Mouse (Mus musculus) neural tube, embryonic 15.5 days (tissue): Measurements from ENCODE around the gene Vkorc1l1. TPM values are rescaled to one million over a fixed set of nuclear protein-coding genes. Genes with fewer than 3 reads are reported as not detected.
"Not testable (repeated sequence)": the region's sequence is repeated elsewhere in the genome, so short reads cannot be mapped to it uniquely, and the experiment has no call there.

Source experiments
- ATAC-seq: fragments of 200-750 bp; cut with Nextera tagmentation; 2 replicates; pipeline ENCODE4 v1.8.0; 2017; ENCODE audit warnings: mild to moderate bottlenecking, moderate TSS enrichment, moderate library complexity; ENCODE audit not compliant: low FRiP score
- H3K27ac ChIP-seq: fragments of 300-500 bp; sonication (generic); replicated peaks from 2 replicates; pipeline ENCODE4 v1.5.1; 2015; ENCODE audit warnings: mild to moderate bottlenecking, inconsistent platforms
- H3K27me3 ChIP-seq: fragments of 300-500 bp; sonication (generic); replicated peaks from 2 replicates; pipeline ENCODE4 v1.6.1; 2015; ENCODE audit warnings: inconsistent platforms
- H3K36me3 ChIP-seq: fragments of 300-500 bp; sonication (generic); 2 replicates; pipeline ENCODE4 v1.6.1; 2015; ENCODE audit warnings: inconsistent platforms
- H3K4me1 ChIP-seq: fragments of 300-500 bp; sonication (generic); 2 replicates; pipeline ENCODE4 v1.6.1; 2015; ENCODE audit warnings: inconsistent platforms
- H3K4me2 ChIP-seq: fragments of 300-500 bp; sonication (generic); 2 replicates; pipeline ENCODE4 v1.6.1; 2015; ENCODE audit warnings: inconsistent platforms, mild to moderate bottlenecking, moderate library complexity
- H3K4me3 ChIP-seq: fragments of 300-500 bp; sonication (generic); replicated peaks from 2 replicates; pipeline ENCODE4 v1.5.1; 2015; ENCODE audit warnings: mild to moderate bottlenecking, inconsistent platforms
- H3K9ac ChIP-seq: fragments of 300-500 bp; sonication (generic); replicated peaks from 2 replicates; pipeline ENCODE4 v1.6.1; 2015; ENCODE audit warnings: mild to moderate bottlenecking, inconsistent platforms
- H3K9me3 ChIP-seq: fragments of 300-500 bp; sonication (generic); replicated peaks from 2 replicates; pipeline ENCODE4 v1.6.1; 2016; ENCODE audit warnings: inconsistent platforms
- WGBS: fragments of 180-500 bp; shearing (Covaris S2); methylation state at CpG from one replicate; pipeline ENCODE4 v1.1.7; 2015; ENCODE audit warnings: mixed read lengths; 5-methylcytosine and 5-hydroxymethylcytosine counted together
- polyA plus RNA-seq: library from polyadenylated mRNA; unstranded; fragments of >200 nt; fragmentation: Nextera tagmentation; extraction: Ambion mirVana; gene quantifications from 2 replicates; pipeline ENCODE4 v1.2.1, GENCODE M21; 2015

The Vkorc1l1 gene
- polyA plus RNA-seq, 1 experiment from 2014 or later = 30.5 TPM

- H3K9ac ChIP-seq = no peak overlapping the region
- H3K36me3 ChIP-seq = no peaks in the 10 kb centered on the region
- H3K27me3 ChIP-seq = no peaks in the 10 kb centered on the region
- no peak overlapping the region for H3K4me2 ChIP-seq
- no peaks in the 10 kb centered on the region for H3K4me1 ChIP-seq
- WGBS = 70% methylated on average over 8 of the region's 8 CpGs
- no peak overlapping the region for H3K4me3 ChIP-seq
- H3K27ac ChIP-seq = no peak overlapping the region
- ATAC-seq = no peak
- H3K9me3 ChIP-seq = no peaks in the 10 kb centered on the region
These were observed 22.4 kb upstream of the Vkorc1l1 start for GRCm38 (mm10) chr5:129919320-129919719.

DNA sequence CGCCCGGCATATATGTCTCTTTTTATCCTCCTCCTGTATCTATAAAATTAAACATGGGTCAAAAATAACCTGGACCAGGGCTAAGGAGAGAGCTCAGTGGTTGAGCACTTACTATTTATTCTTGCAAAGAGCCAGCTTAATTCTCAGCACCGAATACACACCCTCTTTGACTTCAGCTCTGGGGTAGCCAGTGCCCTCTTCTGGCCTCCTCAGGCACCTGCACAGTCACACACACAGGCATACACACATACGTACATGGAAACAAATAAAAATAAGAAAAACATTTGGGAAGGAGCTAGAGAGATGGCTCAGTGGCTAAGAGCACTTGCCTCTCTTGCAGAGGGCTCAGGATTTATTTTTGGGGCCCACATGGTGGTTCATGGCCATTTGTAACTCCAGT is 19.8 kb upstream of the Vkorc1l1 start:
- no peak overlapping the region for H3K4me3 ChIP-seq
- H3K4me1 ChIP-seq = no peaks in the 10 kb centered on the region
- no peak for ATAC-seq
- H3K9me3 ChIP-seq = no peaks in the 10 kb centered on the region
- no peak overlapping the region for H3K4me2 ChIP-seq
- H3K9ac ChIP-seq = no peak overlapping the region
- 96% methylated on average over 4 of the region's 4 CpGs for WGBS
- H3K36me3 ChIP-seq = no peaks in the 10 kb centered on the region
- H3K27ac ChIP-seq = no peak overlapping the region
- no peaks in the 10 kb centered on the region for H3K27me3 ChIP-seq

- Histone ChIP-seq H3K4me2 (no peak overlapping the region), H3K9ac (no peak overlapping the region), H3K4me3 (no peak overlapping the region), H3K4me1 (no peaks in the 10 kb centered on the region), H3K36me3 (no peaks in the 10 kb centered on the region), H3K9me3 (no peaks in the 10 kb centered on the region), H3K27me3 (no peaks in the 10 kb centered on the region), H3K27ac (no peak overlapping the region)
- no peak for ATAC-seq
- WGBS = 91% methylated on average over 8 of the region's 8 CpGs
These were observed 16.8 kb upstream of the Vkorc1l1 start for GRCm38 (mm10) chr5:129924820-129925452.

DNA sequence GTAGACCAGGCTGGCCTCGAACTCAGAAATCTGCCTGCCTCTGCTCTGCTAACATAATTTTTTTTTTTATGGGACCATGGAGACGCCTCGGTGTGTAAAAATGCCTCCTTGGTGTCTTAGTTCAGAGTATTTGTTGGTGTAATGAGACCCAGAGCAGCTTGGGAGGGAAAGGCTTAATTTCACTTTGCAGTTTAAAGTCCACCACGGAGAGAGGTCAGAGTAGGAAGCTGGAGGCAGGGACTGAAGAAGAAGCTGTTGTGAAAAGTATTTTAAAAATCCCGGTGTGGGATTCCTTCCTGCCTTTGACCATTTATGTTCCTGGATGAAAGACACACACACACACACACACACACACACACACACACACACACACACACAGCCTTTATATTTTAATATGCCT is 15.8 kb upstream of the Vkorc1l1 start:
- no peak for ATAC-seq
- H3K9ac ChIP-seq = no peak overlapping the region
- no peaks in the 10 kb centered on the region for H3K9me3 ChIP-seq
- no peak overlapping the region for H3K4me2 ChIP-seq
- no peaks in the 10 kb centered on the region for H3K27me3 ChIP-seq
- H3K4me1 ChIP-seq = no peaks in the 10 kb centered on the region
- H3K4me3 ChIP-seq = no peak overlapping the region
- 86% methylated on average over 5 of the region's 5 CpGs for WGBS
- no peak overlapping the region for H3K27ac ChIP-seq
- H3K36me3 ChIP-seq = no peaks in the 10 kb centered on the region

DNA sequence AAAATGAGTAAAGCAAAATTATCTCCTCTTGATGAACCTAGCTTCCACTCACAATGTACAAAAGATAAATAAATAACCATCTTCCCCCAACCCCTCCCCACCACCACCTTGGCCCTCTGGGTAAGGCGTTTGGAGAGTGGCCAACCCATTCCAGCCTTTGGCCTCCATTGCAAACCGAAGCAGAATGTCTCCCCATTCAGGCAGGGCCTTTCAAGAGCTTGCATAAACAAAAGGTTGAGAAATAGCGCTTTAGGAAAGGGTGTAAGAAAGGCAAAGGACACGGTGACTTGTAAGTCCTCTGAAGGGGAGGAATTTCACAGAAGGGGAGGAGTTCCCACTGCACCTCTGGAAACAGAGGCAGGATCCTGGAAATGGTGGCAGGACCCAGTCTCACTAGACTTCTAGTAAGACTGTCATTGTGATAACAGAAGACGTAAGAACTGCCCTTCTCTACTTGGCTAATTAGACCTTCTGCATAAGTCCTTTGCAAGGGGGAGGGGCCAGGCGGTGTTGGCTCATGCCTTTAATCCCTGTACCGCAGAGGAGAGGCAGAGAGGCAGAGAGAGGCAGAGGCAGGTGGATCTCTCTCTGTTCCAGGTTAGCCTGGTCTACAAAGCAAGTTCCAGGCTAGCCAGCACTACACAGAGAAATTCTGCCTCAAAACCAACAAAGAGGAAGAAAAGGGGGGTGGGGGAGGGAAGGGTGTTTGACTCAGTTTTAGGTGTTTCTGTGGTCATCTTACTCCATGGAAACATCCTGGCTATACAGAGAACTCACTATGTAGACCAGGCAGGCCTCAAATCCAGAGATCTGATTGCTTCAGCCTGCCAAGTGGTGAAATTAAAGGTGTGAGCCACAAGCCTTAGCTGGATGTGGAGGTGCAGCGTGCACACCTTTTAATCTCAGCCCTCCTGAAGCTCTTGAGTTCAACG is 11.6 kb upstream of the Vkorc1l1 start:
- ATAC-seq = no peak
- no peak overlapping the region for H3K9ac ChIP-seq
- H3K36me3 ChIP-seq = no peaks in the 10 kb centered on the region
- H3K4me1 ChIP-seq = no peaks in the 10 kb centered on the region
- no peak overlapping the region for H3K4me2 ChIP-seq
- no peaks in the 10 kb centered on the region for H3K27me3 ChIP-seq
- no peaks in the 10 kb centered on the region for H3K9me3 ChIP-seq
- no peak overlapping the region for H3K4me3 ChIP-seq
- no peak overlapping the region for H3K27ac ChIP-seq
- WGBS = 48% methylated on average over 9 of the region's 9 CpGs

- Histone ChIP-seq H3K4me1 (no peaks in the 10 kb centered on the region), H3K36me3 (no peaks in the 10 kb centered on the region), H3K9ac (no peak overlapping the region), H3K4me3 (no peak overlapping the region), H3K27ac (no peak overlapping the region), H3K9me3 (no peaks in the 10 kb centered on the region), H3K4me2 (no peak overlapping the region), H3K27me3 (no peaks in the 10 kb centered on the region)
- 52% methylated on average over 4 of the region's 4 CpGs for WGBS
- ATAC-seq = no peak
These were observed 4.8 kb upstream of the Vkorc1l1 start for GRCm38 (mm10) chr5:129936941-129937340.

DNA sequence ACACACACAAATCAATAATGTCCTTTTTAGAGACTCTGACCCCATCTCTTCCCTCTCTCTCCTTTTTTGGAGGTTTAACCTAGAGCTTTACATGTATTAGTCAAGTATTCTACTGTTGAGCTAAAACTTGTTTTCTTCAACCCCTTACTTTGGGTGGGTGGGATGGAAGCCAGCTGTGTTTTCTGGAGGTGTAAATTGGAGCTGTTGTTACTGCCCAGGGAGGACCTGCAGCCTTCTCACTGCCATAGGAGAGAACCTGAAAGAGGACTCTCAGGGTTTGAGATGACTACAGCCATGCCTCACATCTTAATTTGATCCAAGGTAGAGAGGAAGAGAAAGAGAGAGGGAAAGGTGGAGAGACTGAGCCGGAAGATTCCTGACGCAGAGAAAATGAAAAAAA is 1.5 kb upstream of the Vkorc1l1 start:
- H3K4me2 ChIP-seq = no peak overlapping the region

DNA sequence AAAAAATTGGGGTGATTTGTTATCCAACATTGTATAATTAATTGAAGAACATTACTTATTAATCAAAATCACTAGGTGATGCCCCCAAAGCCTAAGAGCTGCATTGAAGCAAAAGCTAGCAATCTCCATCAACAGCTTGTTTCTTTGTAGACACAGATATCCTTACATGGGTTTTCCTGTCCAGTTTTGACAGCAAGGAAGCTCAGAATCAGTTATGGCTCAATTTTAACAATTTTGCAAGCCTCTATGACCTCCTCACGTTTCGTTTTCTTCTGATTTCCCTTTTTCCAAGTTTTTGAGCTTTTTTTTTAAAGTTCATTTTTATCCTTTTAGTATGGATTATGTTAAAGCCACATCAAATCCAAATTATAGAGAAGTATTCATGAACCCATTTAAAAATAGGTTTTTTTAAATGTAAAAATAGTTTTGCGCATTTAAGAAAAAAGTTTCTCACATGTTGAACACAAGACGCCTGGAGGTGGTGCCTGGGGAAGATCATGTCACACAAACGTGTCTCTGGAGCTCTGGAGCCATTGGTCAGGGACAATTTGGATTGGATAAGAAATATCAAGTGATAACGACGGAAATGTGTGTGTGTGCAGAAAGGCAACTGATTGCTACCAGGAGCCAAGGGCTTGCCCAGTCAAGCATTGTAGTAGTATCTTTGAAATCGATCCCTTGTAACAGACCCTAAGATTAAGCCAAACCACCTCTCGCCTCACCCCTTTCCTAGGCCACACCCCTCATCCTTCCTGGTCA is 855 bp upstream of the Vkorc1l1 start:
- peaks cover 8% of the 10 kb centered on the region for H3K4me1 ChIP-seq
- no peak for ATAC-seq
- peak overlapping the region; percentile 61 for H3K4me2 ChIP-seq
- no peaks in the 10 kb centered on the region for H3K36me3 ChIP-seq
- no peaks in the 10 kb centered on the region for H3K9me3 ChIP-seq
- H3K27me3 ChIP-seq = no peaks in the 10 kb centered on the region
- 9% methylated on average over 9 of the region's 9 CpGs for WGBS
- H3K4me3 ChIP-seq = peak overlapping the region; percentile 82
- peak overlapping the region; percentile 46 for H3K9ac ChIP-seq
- peak overlapping the region; percentile 73 for H3K27ac ChIP-seq

More for the DNA sequence above, 1.5 kb upstream of the Vkorc1l1 start:
- Histone ChIP-seq H3K36me3 (no peaks in the 10 kb centered on the region), H3K27ac (no peak overlapping the region), H3K9me3 (no peaks in the 10 kb centered on the region), H3K27me3 (no peaks in the 10 kb centered on the region), H3K4me1 (peaks cover 8% of the 10 kb centered on the region), H3K9ac (no peak overlapping the region), H3K4me3 (no peak overlapping the region)
- WGBS = 79% methylated on average over 2 of the region's 2 CpGs
- ATAC-seq = no peak

GRCm38 (mm10) chr5:129942073-129942939 is 536 bp downstream of the Vkorc1l1 start:
- not testable (repeated sequence) for H3K4me1 ChIP-seq, H3K27me3 ChIP-seq, H3K9me3 ChIP-seq, H3K36me3 ChIP-seq
- Histone ChIP-seq H3K4me2 (peak overlapping the region; percentile 71), H3K4me3 (peak overlapping the region; percentile 82), H3K9ac (peak overlapping the region; percentile 79), H3K27ac (peak overlapping the region; percentile 76)
- peak; percentile 56 for ATAC-seq
- under 1% methylated on average over 37 of the region's 82 CpGs for WGBS

DNA sequence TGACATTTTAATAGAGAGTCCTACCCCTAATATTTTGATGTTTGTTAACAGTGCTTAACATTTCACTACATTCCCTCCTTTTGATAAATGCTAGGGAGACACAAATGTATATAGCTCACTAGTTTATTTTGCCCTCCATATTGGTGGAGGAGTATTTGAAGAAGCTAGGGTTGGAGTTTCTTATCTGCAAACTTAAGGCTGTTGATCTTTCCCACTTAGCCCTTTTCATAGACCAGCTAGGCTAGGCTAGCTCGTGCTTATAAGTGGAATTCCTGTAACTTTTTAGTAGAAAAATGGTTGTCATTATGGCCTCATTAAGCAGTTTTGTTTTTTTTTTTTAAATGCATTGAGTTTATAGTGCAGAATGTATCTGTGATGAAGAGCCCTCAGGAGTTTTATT is 1.6 kb downstream of the Vkorc1l1 start:
- H3K27me3 ChIP-seq = no peaks in the 10 kb centered on the region
- H3K9me3 ChIP-seq = no peaks in the 10 kb centered on the region
- no peak overlapping the region for H3K9ac ChIP-seq
- H3K4me2 ChIP-seq = no peak overlapping the region
- H3K27ac ChIP-seq = no peak overlapping the region
- no peak overlapping the region for H3K4me3 ChIP-seq
- WGBS = 86% methylated on average over 1 of the region's 1 CpGs
- H3K36me3 ChIP-seq = no peaks in the 10 kb centered on the region
- ATAC-seq = no peak
- peaks cover 8% of the 10 kb centered on the region for H3K4me1 ChIP-seq

GRCm38 (mm10) chr5:129947528-129948033 is 5.8 kb downstream of the Vkorc1l1 start:
- WGBS = 94% methylated on average over 2 of the region's 2 CpGs
- Histone ChIP-seq H3K4me3 (no peak overlapping the region), H3K36me3 (no peaks in the 10 kb centered on the region), H3K9ac (no peak overlapping the region), H3K27me3 (no peaks in the 10 kb centered on the region), H3K4me2 (no peak overlapping the region), H3K27ac (no peak overlapping the region), H3K4me1 (peaks cover 7% of the 10 kb centered on the region), H3K9me3 (no peaks in the 10 kb centered on the region)
- no peak for ATAC-seq
